Mouse (Mus musculus): ENCODE measurements around the gene Eif1.

- TF ChIP-seq CTCF (IDR thresholded peaks at IDR 0.05; ENCODE audit: low read depth, low read length) (peak; percentile 79), POLR2A (IDR thresholded peaks at IDR 0.05; ENCODE audit: extremely low read depth, insufficient read depth, low read length) (no peak)
These were observed 21.9 kb upstream of the Eif1 start for GRCm38 (mm10) chr11:100297801-100298200.
